Mouse (Mus musculus) midbrain, embryonic 11.5 days (tissue): ENCODE measurements around the gene Pla2g2e. TPM values are rescaled to one million over a fixed set of nuclear protein-coding genes. Genes with fewer than 3 reads are reported as not detected.
"Not testable (repeated sequence)": the region's sequence is repeated elsewhere in the genome, so short reads cannot be mapped to it uniquely, and the experiment has no call there.

Experiments
- ATAC-seq: fragments of 200-750 bp; cut with Nextera tagmentation; 2 replicates; pipeline ENCODE4 v1.8.0; 2017; ENCODE audit warnings: moderate TSS enrichment, moderate library complexity; ENCODE audit not compliant: low FRiP score
- DNase-seq: peaks from one replicate; pipeline ENCODE4 v3.0.0; 2015; ENCODE audit warnings: low spot score; ENCODE audit errors: missing footprints
- H3K27ac ChIP-seq: fragments of 300-500 bp; sonication (generic); 2 replicates; pipeline ENCODE4 v1.5.1; 2014; ENCODE audit warnings: low read depth, low read length
- H3K27me3 ChIP-seq: fragments of 300-500 bp; sonication (generic); 2 replicates; pipeline ENCODE4 v1.6.1; 2014; ENCODE audit warnings: mild to moderate bottlenecking, low read length, moderate library complexity, mixed read lengths; ENCODE audit not compliant: control insufficient read depth, insufficient read depth
- H3K36me3 ChIP-seq: fragments of 300-500 bp; sonication (generic); 2 replicates; pipeline ENCODE4 v1.6.1; 2014; ENCODE audit warnings: mild to moderate bottlenecking, low read length, moderate library complexity, mixed read lengths; ENCODE audit not compliant: control insufficient read depth, insufficient read depth
- H3K4me1 ChIP-seq: fragments of 300-500 bp; sonication (generic); 2 replicates; pipeline ENCODE4 v1.6.1; 2014; ENCODE audit warnings: low read length; ENCODE audit not compliant: control insufficient read depth, insufficient read depth
- H3K4me2 ChIP-seq: fragments of 300-500 bp; sonication (generic); 2 replicates; pipeline ENCODE4 v1.6.1; 2014; ENCODE audit warnings: mild to moderate bottlenecking, moderate library complexity
- H3K4me3 ChIP-seq: fragments of 300-500 bp; sonication (generic); 2 replicates; pipeline ENCODE4 v1.5.1; 2014; ENCODE audit warnings: low read depth, low read length
- H3K9ac ChIP-seq: fragments of 300-500 bp; sonication (generic); 2 replicates; pipeline ENCODE4 v1.6.1; 2014; ENCODE audit warnings: low read length
- H3K9me3 ChIP-seq: fragments of 300-500 bp; sonication (generic); 2 replicates; pipeline ENCODE4 v1.6.1; 2016; ENCODE audit warnings: low read length; ENCODE audit not compliant: control insufficient read depth
- WGBS: fragments of 180-500 bp; shearing (Covaris S2); extraction: QIAGEN DNeasy Blood & Tissue Kit; methylation state at CpG from one replicate; pipeline ENCODE4 v1.1.7; 2014; 5-methylcytosine and 5-hydroxymethylcytosine counted together
- polyA plus RNA-seq: library from polyadenylated mRNA; unstranded; fragments of >200 nt; fragmentation: Nextera tagmentation; extraction: Ambion mirVana; gene quantifications from 2 replicates; pipeline ENCODE4 v1.2.1, GENCODE M21; 2014

Pla2g2e gene
- polyA plus RNA-seq, 1 experiment from 2014 or later: not detected

- Histone ChIP-seq H3K4me2 (no peak overlapping the region), H3K9ac (no peak overlapping the region), H3K4me3 (no peak overlapping the region), H3K4me1 (peaks cover 3% of the 10 kb centered on the region), H3K36me3 (peaks cover 5% of the 10 kb centered on the region), H3K27ac (no peak overlapping the region), H3K27me3 (no peaks in the 10 kb centered on the region), H3K9me3 (no peaks in the 10 kb centered on the region)
- 97% methylated on average over 6 of the region's 6 CpGs for WGBS
- DNase-seq (no peak), ATAC-seq (no peak)
Measured at GRCm38 (mm10) chr4:138892655-138893054, 14.9 kb downstream of the Pla2g2e start.

- not testable (repeated sequence) for H3K9me3 ChIP-seq, H3K27me3 ChIP-seq, H3K36me3 ChIP-seq, ATAC-seq, H3K27ac ChIP-seq, DNase-seq, H3K4me3 ChIP-seq, H3K9ac ChIP-seq, H3K4me2 ChIP-seq, H3K4me1 ChIP-seq
- WGBS: 89% methylated on average over 11 of the region's 11 CpGs
Measured at GRCm38 (mm10) chr4:138893789-138894188, 16.0 kb downstream of the Pla2g2e start.

- no peaks in the 10 kb centered on the region for H3K9me3 ChIP-seq
- peaks cover 8% of the 10 kb centered on the region for H3K36me3 ChIP-seq
- no peak overlapping the region for H3K4me3 ChIP-seq
- no peak overlapping the region for H3K4me2 ChIP-seq
- H3K9ac ChIP-seq: no peak overlapping the region
- no peak overlapping the region for H3K27ac ChIP-seq
- no peaks in the 10 kb centered on the region for H3K4me1 ChIP-seq
- WGBS: 86% methylated on average over 7 of the region's 7 CpGs
- DNase-seq: no peak
- ATAC-seq: no peak
- no peaks in the 10 kb centered on the region for H3K27me3 ChIP-seq
Measured at GRCm38 (mm10) chr4:138899361-138899760, 21.6 kb downstream of the Pla2g2e start.

GRCm38 (mm10) chr4:138905624-138906337 is 28.0 kb downstream of the Pla2g2e start:
- no peak overlapping the region for H3K27ac ChIP-seq
- 96% methylated on average over 18 of the region's 18 CpGs for WGBS
- H3K4me3 ChIP-seq: no peak overlapping the region
- H3K27me3 ChIP-seq: no peaks in the 10 kb centered on the region
- no peak for DNase-seq
- peaks cover 9% of the 10 kb centered on the region for H3K36me3 ChIP-seq
- H3K4me1 ChIP-seq: no peaks in the 10 kb centered on the region
- no peak overlapping the region for H3K9ac ChIP-seq
- ATAC-seq: no peak
- no peaks in the 10 kb centered on the region for H3K9me3 ChIP-seq
- H3K4me2 ChIP-seq: no peak overlapping the region

- peak overlapping the region; percentile 87 for H3K4me3 ChIP-seq
- DNase-seq (peak; percentile 91), ATAC-seq (peak; percentile 62)
- H3K36me3 ChIP-seq: no peaks in the 10 kb centered on the region
- H3K27me3 ChIP-seq: no peaks in the 10 kb centered on the region
- no peaks in the 10 kb centered on the region; the same call in 1 of the 2 replicates for H3K9me3 ChIP-seq
- 1% methylated on average over 52 of the region's 52 CpGs for WGBS
- H3K9ac ChIP-seq: peak overlapping the region; percentile 88
- peak overlapping the region; percentile 82 for H3K4me2 ChIP-seq
- peak overlapping the region; percentile 16; the same call in 1 of the 2 replicates for H3K27ac ChIP-seq
- H3K4me1 ChIP-seq: peaks cover 5% of the 10 kb centered on the region
Measured at GRCm38 (mm10) chr4:138913141-138913787, 35.5 kb downstream of the Pla2g2e start.

GRCm38 (mm10) chr4:138913797-138914196 is 36.1 kb downstream of the Pla2g2e start, which contains the start of gene Otud3:
Gene Otud3 (minus strand): TSS chr4:138913945.
- Histone ChIP-seq H3K4me1 (peaks cover 5% of the 10 kb centered on the region), H3K4me2 (peak within 1 kb of the TSS; percentile 82), H3K36me3 (no peaks in the 10 kb centered on the region), H3K27me3 (no peaks in the 10 kb centered on the region), H3K9ac (peak within 1 kb of the TSS; percentile 88), H3K27ac (peak within 1 kb of the TSS; percentile 16; the same call in 1 of the 2 replicates), H3K4me3 (peak within 1 kb of the TSS; percentile 87), H3K9me3 (no peaks in the 10 kb centered on the region; the same call in 1 of the 2 replicates)
- peak; percentile 95 for ATAC-seq
- DNase-seq: peak; percentile 100
- under 1% methylated on average over 39 of the region's 39 CpGs for WGBS

- Histone ChIP-seq H3K9me3 (no peaks in the 10 kb centered on the region; the same call in 1 of the 2 replicates), H3K9ac (no peak overlapping the region), H3K27me3 (no peaks in the 10 kb centered on the region; the same call in 1 of the 2 replicates), H3K4me3 (no peak overlapping the region), H3K27ac (no peak overlapping the region), H3K4me1 (peaks cover 5% of the 10 kb centered on the region), H3K4me2 (no peak overlapping the region), H3K36me3 (no peaks in the 10 kb centered on the region)
- 83% methylated on average over 9 of the region's 9 CpGs for WGBS
- no peak for ATAC-seq
- peak; percentile 77 for DNase-seq
Measured at GRCm38 (mm10) chr4:138917282-138917681, 39.5 kb downstream of the Pla2g2e start.

- no peaks in the 10 kb centered on the region for H3K36me3 ChIP-seq
- H3K4me3 ChIP-seq: no peak overlapping the region
- no peaks in the 10 kb centered on the region; the same call in 1 of the 2 replicates for H3K9me3 ChIP-seq
- no peaks in the 10 kb centered on the region; the same call in 1 of the 2 replicates for H3K27me3 ChIP-seq
- no peak overlapping the region for H3K9ac ChIP-seq
- WGBS: 36% methylated on average over 20 of the region's 20 CpGs
- no peaks in the 10 kb centered on the region for H3K4me1 ChIP-seq
- no peak overlapping the region for H3K27ac ChIP-seq
- peak; percentile 42; the same call in 1 of the 2 replicates for ATAC-seq
- DNase-seq: peak; percentile 81
- peak overlapping the region; percentile 36 for H3K4me2 ChIP-seq
Measured at GRCm38 (mm10) chr4:138921254-138922130, 43.8 kb downstream of the Pla2g2e start.
